Mouse (Mus musculus) small intestine, adult 2 months (tissue): ENCODE data around the gene B4galnt1. TPM values are rescaled to one million over a fixed set of nuclear protein-coding genes. Genes with fewer than 3 reads are reported as not detected.
A peak's percentile ranks its signal among the peaks of the same experiment; 100 is the strongest.

Source experiments
- H3K27ac ChIP-seq: fragments of 200-500 bp; 2 replicates; pipeline ENCODE4 v1.5.1; 2012; ENCODE audit warnings: low read depth, low read length, control low read depth, inconsistent platforms; ENCODE audit not compliant: insufficient read depth
- H3K27me3 ChIP-seq: fragments of 200-500 bp; 2 replicates; pipeline ENCODE4 v1.6.1; 2012; ENCODE audit warnings: mild to moderate bottlenecking, moderate library complexity, low read length, inconsistent platforms; ENCODE audit not compliant: control insufficient read depth, insufficient read depth
- H3K36me3 ChIP-seq: fragments of 200-500 bp; 2 replicates; pipeline ENCODE4 v1.6.1; 2012; ENCODE audit warnings: mild to moderate bottlenecking, low read length, control low read depth, inconsistent platforms; ENCODE audit not compliant: control insufficient read depth, insufficient read depth
- H3K4me1 ChIP-seq: fragments of 200-500 bp; 2 replicates; pipeline ENCODE4 v1.6.1; 2012; ENCODE audit warnings: low read length, inconsistent platforms, mixed read lengths; ENCODE audit not compliant: control insufficient read depth, insufficient read depth, insufficient read length
- H3K4me3 ChIP-seq: fragments of 200-500 bp; 2 replicates; pipeline ENCODE4 v1.5.1; 2012; ENCODE audit warnings: low read depth, mild to moderate bottlenecking, control low read depth, inconsistent platforms, low read length, moderate library complexity
- CTCF ChIP-seq: fragments of 200-500 bp; IDR thresholded peaks from 2 replicates; pipeline ENCODE4 v1.5.1; 2012; ENCODE audit warnings: low read depth, mild to moderate bottlenecking, control low read depth, inconsistent platforms, low read length, moderate library complexity, mixed read lengths; ENCODE audit not compliant: insufficient replicate concordance, insufficient read length; ENCODE audit errors: extremely low read depth
- POLR2A ChIP-seq: fragments of 200-500 bp; IDR thresholded peaks from 2 replicates; pipeline ENCODE4 v1.6.1; 2012; ENCODE audit warnings: low read depth, mild to moderate bottlenecking, control low read depth, inconsistent platforms, low read length, moderate library complexity
- WGBS: fragments of 180-500 bp; shearing (Covaris S2); methylation state at CpG from one replicate; pipeline ENCODE4 v1.1.7; 2018; 5-methylcytosine and 5-hydroxymethylcytosine counted together
- polyA plus RNA-seq: library from polyadenylated mRNA; depleted of rRNA; stranded (reverse); fragments of >200 nt; gene quantifications from 2 replicates; pipeline ENCODE4 v1.2.3, GENCODE M21; 2012

Gene B4galnt1
- polyA plus RNA-seq, 1 experiment = 484 TPM

GRCm38 (mm10) chr10:127170837-127171272 lies 5.8 kb downstream of the B4galnt1 start:
- TF ChIP-seq CTCF = peak; percentile 94
- TF ChIP-seq POLR2A = no peak

GRCm38 (mm10) chr10:127171631-127172200 lies 6.7 kb downstream of the B4galnt1 start:
- Histone ChIP-seq H3K27ac (no peak overlapping the region), H3K4me1 (peaks cover 14% of the 10 kb centered on the region), H3K27me3 (peaks cover 5% of the 10 kb centered on the region; the same call in 1 of the 2 replicates), H3K4me3 (no peak overlapping the region), H3K36me3 (peaks cover 48% of the 10 kb centered on the region)
- whole genome bisulfite sequencing = 85% methylated on average over 15 of the region's 15 CpGs
- TF ChIP-seq CTCF (no peak), POLR2A (no peak)

More at GRCm38 (mm10) chr10:127170837-127171272, 5.8 kb downstream of the B4galnt1 start:
- H3K27ac ChIP-seq = no peak overlapping the region
- peaks cover 48% of the 10 kb centered on the region for H3K36me3 ChIP-seq
- 3% methylated on average over 29 of the region's 29 CpGs for WGBS
- H3K4me1 ChIP-seq = peaks cover 14% of the 10 kb centered on the region
- no peaks in the 10 kb centered on the region for H3K27me3 ChIP-seq
- peak overlapping the region; percentile 45 for H3K4me3 ChIP-seq

- Histone ChIP-seq H3K27ac (no peak overlapping the region), H3K4me3 (no peak overlapping the region), H3K27me3 (peaks cover 18% of the 10 kb centered on the region), H3K36me3 (peaks cover 42% of the 10 kb centered on the region), H3K4me1 (peaks cover 20% of the 10 kb centered on the region)
- 60% methylated on average over 16 of the region's 16 CpGs for WGBS
- TF ChIP-seq POLR2A (no peak), CTCF (no peak)
Observed at GRCm38 (mm10) chr10:127173148-127174065, 8.4 kb downstream of the B4galnt1 start.

GRCm38 (mm10) chr10:127174170-127174569 lies 9.1 kb downstream of the B4galnt1 start:
- H3K27me3 ChIP-seq = peaks cover 25% of the 10 kb centered on the region
- H3K4me1 ChIP-seq = peaks cover 22% of the 10 kb centered on the region
- H3K36me3 ChIP-seq = peaks cover 37% of the 10 kb centered on the region
- TF ChIP-seq POLR2A (no peak), CTCF (no peak)
- WGBS = 42% methylated on average over 7 of the region's 7 CpGs
- H3K27ac ChIP-seq = no peak overlapping the region
- H3K4me3 ChIP-seq = no peak overlapping the region

- TF ChIP-seq CTCF = no peak
- no peak for TF ChIP-seq POLR2A
- Histone ChIP-seq H3K4me1 (peaks cover 9% of the 10 kb centered on the region), H3K36me3 (peaks cover 16% of the 10 kb centered on the region), H3K27me3 (peaks cover 40% of the 10 kb centered on the region), H3K27ac (no peak overlapping the region), H3K4me3 (no peak overlapping the region)
- 41% methylated on average over 3 of the region's 3 CpGs for WGBS
Observed at GRCm38 (mm10) chr10:127176228-127176627, 11.2 kb downstream of the B4galnt1 start.

- no peak overlapping the region for H3K4me3 ChIP-seq
- no peak overlapping the region for H3K27ac ChIP-seq
- TF ChIP-seq POLR2A = no peak
- no peak for TF ChIP-seq CTCF
- peaks cover 11% of the 10 kb centered on the region for H3K36me3 ChIP-seq
- H3K4me1 ChIP-seq = peaks cover 9% of the 10 kb centered on the region
- WGBS = 8% methylated on average over 6 of the region's 7 CpGs
- H3K27me3 ChIP-seq = peaks cover 43% of the 10 kb centered on the region
Observed at GRCm38 (mm10) chr10:127176756-127177155, 11.7 kb downstream of the B4galnt1 start.

GRCm38 (mm10) chr10:127177235-127177634 lies 12.2 kb downstream of the B4galnt1 start:
- TF ChIP-seq CTCF (no peak), POLR2A (no peak)
- Histone ChIP-seq H3K4me1 (peaks cover 9% of the 10 kb centered on the region), H3K4me3 (no peak overlapping the region), H3K27me3 (peaks cover 43% of the 10 kb centered on the region), H3K36me3 (peaks cover 6% of the 10 kb centered on the region), H3K27ac (no peak overlapping the region)
- WGBS = 24% methylated on average over 9 of the region's 9 CpGs
